Mouse (Mus musculus): ENCODE measurements around the gene Suds3.

Suds3 gene

DNA sequence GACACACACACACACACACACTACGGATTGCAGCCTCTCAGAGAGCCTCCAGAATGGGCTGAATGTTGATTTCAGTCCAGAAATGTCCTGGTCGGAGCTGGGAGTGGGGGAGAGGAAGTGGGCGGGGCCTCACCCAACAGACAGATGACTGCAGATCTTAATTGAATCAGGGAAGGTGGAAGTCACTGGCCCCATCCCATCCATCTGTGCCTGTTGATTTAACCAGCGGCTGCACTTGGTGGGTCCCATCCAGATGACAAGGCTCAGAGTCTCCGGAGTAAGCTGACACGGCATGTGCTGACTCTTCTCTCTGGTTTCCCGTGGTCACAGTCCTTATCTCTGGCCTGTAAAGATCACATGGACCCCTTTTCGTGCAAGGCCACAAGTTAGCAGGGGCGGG lies 20.0 kb upstream of the Suds3 start:
- no peak for DNase-seq (ENCODE audit: low spot score)

DNA sequence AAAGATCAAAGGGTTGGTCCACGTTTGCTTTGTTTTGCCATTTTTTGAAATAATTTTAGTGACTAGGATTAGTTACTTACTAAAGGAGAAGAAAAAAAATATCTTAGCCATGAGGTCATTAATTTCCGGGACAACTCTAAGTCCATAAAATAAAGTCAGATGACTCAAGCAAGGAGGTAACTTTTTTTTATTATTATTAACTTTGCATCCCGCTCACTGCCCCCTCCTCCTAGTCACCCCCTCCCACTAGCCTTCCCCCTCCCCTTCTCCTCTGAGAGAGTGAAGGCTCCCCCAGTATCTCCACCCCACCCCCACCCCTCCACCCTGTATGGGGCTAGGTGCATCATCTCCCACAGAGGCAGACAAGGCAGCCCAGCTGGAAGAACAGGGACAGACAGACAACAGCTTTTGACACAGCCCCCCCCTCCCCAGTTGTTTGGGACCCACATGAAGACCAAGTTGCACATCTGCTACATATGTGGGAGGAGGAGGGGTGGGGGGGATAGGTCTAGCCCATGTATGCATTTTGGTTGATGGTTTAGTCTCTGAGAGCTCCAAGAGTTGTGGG lies 19.1 kb upstream of the Suds3 start:
- DNase-seq (ENCODE audit: low spot score) = no peak

DNA sequence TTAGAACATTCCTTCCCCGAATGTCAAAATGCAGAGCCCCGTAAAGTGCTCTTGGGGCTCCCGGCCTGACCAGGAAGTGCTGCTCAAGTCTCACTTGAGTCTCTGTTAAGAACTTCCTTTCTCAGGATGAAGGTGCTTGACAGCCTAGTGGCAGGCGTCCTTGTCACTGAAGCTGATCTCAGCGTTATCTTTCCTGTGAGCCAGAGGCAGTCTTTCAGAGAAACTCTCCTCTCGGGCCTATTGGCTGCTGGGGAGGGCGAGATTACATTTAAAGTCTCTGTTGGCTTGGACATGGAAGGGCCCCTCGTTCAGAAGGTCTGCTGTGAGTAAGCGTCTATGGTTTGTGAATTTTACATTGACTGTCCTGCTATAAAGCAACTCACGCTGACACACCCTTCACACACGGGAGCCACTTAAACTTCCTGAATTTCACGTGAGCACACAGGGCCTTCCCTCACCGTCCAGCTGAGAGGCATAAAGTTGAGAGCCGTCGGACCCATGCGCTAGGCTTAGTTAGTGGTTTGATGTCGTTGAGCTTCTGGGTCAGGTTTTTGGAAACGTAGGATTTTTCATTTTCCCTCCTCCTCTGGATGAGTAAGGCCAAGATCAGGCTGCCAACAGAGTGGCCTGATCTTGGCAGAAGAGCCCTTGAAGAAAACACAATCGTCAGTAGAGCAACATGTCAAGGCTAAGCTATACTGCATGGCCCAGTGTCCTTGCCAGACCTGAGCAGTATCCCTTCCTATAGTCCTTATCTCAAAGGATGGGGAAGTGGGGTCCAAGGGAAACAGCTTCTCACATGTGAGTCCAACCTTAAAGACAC lies 18.4 kb upstream of the Suds3 start:
- no peak for DNase-seq (ENCODE audit: low spot score)

DNA sequence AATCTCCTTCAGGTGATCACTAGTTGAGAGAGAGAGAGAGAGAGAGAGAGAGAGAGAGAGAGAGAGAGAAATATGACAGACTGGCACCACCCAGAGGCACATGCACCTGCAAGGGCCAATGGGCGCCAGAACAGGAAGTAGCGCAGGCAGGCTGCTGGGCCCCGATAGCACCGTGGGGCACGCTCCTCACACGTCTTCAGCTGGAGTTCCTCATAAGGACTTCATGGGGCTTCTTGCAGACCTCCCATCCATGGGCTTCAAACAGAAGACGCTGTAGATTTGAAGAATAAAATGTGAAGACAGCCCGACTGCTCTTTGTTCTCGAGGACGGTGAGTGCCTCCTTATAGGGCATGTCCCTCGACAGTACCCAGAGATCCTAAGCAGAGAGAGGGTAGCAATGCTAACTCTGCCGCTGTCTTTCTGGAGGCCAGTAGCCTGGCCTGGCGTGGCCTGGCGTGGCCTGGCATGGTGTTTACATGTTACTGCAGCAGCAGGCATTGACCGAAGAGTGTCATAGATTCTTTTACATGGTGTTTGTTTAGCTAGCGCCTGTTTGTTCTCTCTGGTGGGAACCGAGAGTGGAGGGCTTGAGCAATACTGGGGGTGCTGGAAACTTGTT lies 17.6 kb upstream of the Suds3 start:
- DNase-seq (ENCODE audit: low spot score) = no peak

DNA sequence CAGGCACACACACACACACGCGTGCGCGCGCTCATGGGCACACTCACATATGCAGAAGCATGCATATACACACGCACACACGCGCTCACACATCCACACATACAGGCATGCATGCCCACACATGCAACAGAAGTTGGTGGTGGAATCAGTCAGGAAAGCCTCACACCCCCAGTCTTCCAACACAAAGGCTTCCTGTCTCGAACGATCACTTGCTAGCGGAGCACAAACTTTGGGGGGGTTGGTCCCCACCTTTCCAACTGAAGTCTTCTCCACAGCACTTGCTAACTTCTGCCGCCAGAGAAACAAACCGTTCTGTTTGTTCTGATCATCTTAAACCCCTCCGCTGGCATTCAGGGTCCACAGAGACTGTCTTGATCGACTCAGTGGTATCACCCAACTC lies 14.8 kb upstream of the Suds3 start:
- DNase-seq (ENCODE audit: low spot score) = no peak

DNA sequence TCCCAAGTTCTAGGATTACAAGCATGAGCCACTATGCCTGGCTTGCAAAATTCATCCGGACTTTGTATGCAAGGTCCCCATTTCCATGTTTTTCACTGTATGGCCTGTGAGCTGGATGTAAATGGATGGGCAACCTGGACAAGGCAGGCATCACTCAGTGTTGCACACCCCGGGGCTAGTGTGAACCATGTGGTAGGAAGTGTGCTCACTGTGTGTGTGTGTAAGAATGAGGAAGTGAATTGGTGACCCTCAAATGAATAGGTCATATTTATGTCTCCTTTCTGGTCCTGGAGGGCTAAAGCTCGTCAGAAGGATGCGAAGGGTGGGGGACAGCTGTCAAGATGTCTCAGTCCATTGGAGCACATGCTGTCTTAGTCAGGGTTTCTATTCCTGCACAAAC lies 11.1 kb upstream of the Suds3 start:
- DNase-seq (ENCODE audit: low spot score) = no peak

DNA sequence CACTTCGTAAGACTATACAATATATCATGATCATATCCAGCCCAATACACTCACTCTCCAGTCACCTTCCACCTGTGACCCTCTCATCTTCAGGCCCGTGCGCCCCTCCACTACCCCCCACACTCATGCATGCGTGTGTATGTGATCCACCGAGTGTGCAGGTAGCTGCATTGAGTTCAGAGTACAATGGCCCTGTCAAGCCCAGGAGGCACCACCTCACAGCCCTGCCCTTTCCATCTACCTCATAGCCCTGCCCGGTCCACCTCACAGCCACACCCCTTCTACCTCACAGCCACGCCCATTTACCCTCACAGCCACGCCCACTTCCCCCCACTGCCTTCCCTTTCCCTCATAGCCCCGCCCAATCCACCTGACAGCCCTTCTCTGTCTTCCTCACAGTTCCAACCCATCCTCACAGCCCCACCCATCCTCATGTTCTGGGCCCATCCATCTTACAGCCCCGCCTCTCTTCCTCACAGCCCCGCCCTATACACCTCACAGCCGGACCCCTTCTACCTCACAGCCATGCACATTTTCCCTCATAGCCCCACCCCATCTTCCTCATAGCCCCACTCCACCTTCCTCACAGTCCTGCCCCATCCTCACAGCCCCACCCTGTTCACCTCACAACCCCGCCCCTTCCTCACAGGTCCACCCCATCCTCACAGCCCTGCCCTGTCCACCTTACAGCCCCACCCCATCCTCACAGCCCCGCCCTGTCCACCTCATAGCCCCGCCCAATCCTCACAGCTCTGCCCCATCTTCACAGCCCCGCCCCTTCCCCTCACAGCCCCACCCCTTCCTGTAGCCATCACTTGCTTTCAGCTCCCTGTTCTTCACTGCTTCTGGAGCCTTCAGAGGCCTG lies 9.8 kb upstream of the Suds3 start:
- DNase-seq (ENCODE audit: low spot score) = no peak

DNA sequence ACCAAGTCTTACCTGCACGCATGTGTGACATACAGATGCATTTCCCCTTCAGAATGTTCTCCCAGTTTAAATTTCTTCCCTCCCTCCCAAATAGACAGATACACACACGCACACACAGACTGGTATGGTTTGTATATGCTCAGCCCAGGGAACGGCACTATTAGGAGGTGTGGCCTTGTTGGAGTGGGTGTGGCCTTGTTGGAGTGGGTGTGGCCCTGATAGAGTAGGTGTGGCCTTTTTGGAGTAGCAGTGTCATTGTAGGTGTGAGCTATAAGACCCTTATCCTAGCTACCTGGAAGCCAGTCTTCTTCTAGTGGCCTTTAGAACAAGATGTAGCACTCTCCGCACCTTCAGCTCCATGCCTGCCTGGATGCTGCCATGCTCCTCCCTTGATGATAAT lies 7.9 kb upstream of the Suds3 start:
- no peak for DNase-seq (ENCODE audit: low spot score)

DNA sequence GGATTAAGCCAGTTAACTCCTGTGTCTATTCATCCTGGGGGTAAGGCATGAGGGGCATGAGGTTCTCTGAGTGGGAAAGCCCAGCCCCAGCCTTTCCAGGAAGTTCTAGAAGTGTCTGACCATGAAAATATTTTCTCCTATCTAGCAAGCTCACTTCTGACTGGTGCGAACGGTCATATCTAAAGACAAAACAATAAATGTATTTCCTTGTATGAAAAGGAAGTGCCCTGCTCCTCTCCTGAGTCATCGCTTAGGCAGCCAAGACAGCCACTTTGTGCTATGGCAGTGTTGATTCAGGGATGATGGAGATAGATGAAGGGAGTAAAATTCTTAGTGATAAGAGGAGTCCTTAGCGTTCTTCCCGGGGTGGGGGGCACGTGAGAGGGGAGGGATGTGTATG lies 7.2 kb upstream of the Suds3 start:
- no peak for DNase-seq (ENCODE audit: low spot score)

DNA sequence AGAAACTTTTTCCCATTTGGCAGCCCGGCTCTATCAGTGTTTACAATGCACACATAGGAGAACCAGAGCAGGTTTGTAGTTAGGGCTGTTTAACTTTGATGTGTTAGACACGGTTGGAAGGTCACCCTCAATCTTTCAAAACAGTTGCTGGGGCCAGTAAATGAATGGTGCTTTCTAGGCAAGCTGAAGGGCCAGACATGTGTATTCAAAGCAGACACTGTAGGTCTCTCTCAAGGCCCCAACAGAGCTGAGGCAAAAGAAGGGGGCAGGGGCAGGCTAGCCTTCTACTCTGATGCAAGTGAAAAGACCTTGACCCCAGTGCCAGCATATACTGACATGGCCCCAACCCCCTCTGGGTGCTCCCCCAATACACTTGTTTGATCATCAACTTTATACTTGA lies 5.7 kb upstream of the Suds3 start:
- DNase-seq (ENCODE audit: low spot score) = no peak

DNA sequence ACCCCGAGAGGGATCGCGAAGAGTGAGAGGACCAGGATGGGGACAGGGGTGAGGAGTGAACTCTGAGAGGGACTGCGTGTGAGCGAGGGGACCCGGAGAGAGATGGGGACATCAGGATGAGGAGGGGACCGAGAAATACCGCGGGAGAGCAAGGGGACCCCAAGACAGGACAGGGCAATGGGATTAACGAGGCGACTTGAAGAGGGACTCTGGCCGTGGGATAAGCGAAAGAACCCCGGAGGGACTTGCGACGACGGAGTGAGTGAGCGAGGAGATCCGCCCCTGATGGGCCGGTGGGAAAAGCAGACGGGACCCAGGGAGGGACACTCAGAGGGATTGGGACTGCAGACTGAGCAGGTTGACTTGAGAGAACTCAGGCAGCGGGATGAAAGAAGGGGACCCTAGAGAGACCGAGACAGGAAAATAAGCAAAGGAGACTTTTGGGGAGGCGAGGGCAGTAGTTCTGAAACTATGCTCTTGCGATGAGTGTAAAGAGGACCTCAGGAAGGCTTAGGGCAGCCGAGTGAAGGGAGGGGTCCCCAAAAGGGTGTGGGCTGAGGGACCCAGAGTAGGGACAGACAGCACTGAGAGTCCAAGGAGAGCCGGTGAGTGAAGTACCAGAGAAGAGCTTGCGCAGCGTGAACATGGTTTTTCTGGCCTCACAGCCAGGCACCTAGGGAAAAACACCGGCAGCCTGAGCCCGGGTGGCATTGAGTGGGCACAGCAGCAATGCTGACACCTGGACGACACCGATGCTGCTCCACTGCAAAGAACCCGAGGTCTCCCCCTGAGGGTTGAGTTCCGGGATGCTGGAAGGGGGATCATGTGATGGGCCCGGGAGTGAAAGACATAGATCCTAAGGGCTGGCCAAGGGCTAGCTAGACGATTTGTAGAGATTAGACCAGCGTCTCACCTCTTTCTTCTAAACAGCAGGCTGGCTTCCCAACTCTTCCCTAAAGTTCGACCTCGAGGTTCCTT lies 4.9 kb upstream of the Suds3 start:
- DNase-seq (ENCODE audit: low spot score) = no peak

DNA sequence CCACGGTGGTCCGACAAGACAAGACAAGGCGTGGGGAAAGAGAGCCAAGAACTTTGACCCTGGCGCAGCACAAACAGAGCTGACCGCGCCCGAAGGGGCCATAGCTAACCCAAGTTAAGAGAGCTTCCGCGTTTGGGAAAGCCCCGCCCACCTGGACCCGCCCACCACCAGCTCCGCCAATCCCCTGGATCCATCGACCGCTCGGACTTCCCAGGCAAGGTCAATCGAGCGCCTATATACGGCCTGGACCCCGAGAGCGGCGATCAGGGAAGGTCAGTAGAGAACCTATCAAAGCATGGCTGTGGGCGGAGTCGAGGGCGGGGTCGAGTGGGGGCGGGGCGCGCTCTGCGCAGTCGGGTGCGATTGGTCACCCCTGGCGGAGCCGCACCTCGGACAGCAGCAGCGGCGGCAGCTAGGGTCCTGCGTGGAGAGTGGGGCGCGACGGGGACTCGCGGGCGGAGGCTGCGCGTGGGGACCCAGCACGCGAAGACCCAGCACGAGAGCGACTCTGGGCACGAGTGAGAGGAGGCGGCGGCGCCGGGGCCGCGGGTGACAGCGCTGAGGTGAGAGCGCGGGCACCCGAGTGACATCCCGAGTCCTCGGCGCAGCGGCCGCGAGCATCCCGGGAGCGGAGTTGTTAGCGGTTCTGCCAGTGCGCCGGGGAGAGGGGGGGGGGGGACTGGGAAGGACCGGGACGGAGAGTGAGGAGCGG lies 4.0 kb upstream of the Suds3 start, which contains the start of gene Taok3:
Taok3 (plus strand) TSS at position 353 of the 712 bp plus-strand sequence.
- DNase-seq (ENCODE audit: low spot score) = peak; percentile 100

DNA sequence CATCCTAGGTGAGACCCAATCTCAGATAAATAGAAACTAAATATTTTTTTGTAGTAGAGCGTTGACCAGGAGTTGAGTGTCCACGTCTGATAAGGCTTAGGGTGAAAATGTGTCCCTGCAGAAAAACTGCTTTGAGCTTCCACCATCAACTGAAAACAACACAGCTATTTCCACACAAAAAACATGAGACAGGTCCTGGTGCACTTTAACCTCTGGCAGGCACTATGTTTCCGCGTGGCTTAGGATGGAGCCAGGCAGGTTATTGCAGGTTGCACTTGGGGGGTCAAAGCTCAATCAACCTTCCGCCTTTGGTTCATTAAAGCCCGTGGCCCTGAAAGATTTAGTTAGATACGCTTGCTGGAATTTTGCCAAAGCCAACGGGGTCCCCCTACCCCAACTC lies 2.9 kb upstream of the Suds3 start:
- DNase-seq (ENCODE audit: low spot score) = no peak

DNA sequence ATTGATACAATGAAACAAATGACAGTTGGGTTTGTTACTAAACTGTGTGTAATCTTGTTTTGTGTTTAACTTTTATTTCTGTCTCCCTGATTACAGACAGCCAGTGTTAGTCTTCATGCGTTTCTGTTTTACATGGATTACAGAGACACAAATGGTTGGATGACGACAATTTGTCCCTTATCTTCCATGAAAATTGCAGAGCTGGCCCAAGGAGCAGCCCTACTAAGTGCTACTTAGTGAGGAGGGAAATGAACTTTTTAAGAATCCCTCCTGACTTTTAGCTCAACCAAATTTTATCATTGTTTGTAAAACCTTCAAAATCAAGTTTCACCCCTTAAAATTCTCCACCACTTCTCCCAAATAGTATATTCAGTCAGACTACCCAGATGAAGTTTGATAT lies 2.3 kb upstream of the Suds3 start:
- DNase-seq (ENCODE audit: low spot score) = no peak

DNA sequence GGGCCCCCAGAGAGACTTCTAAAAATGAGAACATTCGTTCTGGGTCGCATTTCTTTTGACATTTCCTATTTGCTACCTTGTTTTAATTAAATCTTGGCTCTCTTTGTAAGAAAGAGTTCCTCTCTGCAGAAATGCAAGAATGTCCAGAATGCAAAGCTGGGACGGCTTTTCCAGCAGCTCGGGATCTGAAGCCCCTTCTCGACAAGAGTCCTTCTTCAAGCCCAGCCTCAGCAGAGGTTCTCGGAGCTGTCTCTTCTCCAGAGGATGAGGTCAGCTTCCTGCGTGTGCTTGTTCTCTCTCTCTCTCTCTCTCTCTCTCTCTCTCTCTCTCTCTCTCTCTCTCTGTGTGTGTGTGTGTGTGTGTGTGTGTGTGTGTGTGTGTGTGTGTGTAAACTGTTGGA lies 1.8 kb upstream of the Suds3 start:
- DNase-seq (ENCODE audit: low spot score) = no peak

DNA sequence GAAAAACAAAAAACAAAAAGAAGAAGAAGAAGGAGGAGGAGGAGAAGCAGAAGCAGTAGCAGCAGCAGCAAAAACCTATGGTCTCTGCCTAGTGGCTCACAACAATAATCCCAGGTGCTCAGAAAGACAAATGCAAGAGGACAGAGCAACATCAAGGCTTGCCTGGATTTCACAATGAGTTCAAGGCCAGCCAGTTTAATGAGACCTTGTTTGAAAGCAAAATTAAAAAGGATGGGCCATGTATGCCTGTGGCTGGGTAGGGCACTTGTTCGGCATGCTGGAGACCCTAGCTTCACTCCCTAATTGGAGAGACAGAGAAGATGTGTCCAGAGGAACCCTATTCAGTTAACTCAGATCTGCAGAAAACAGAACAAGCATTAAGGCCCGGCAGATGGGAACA lies 1.3 kb upstream of the Suds3 start:
- DNase-seq (ENCODE audit: low spot score) = no peak

DNA sequence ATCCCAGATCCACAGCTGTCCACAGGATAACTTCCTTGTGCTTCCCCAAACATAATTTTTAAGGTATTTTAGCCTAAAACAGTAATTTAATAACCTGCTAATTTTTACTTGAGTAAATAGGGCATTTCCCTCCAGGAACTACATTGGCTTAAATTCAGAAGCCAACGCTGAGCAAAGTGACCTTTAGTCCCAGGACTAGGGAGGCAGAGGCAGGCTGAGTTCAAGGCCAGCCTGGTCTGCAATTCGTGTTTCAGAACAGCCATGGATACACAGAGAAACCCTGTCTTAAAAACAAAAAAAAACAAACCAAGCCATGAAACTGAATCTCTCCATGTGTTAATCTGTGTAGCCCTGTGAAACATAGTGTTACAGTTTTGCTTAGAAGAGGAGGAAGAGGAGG lies 747 bp upstream of the Suds3 start:
- no peak for DNase-seq (ENCODE audit: low spot score)

DNA sequence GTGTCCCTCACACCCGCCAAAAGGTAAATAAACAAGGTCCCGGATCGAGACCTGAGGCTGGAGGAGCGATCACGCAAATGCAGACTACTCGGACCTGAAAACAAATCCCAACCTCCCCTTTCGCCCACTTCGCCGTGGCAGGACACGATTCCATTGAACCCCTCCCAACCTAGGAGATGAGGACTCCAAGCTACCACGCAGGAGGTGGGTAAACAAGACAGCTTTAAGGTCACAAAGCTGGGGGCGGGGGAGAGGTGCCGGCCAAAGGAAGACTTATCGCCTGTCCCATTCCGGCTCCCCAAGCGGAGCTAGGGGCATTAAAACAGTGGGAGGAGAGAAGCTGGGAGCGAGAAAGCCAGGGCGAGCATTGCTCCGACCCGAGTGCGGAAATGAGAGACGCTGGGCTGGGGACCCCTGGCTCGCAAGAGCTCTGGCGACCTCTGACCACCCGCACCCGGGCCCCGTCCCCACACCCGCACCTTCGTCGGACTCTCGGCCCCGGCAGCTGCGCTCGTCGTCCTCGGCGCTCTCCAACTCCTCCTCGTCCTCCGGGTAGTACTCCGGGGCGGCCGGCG lies 633 bp downstream of the Suds3 start:
- DNase-seq (ENCODE audit: low spot score) = no peak

DNA sequence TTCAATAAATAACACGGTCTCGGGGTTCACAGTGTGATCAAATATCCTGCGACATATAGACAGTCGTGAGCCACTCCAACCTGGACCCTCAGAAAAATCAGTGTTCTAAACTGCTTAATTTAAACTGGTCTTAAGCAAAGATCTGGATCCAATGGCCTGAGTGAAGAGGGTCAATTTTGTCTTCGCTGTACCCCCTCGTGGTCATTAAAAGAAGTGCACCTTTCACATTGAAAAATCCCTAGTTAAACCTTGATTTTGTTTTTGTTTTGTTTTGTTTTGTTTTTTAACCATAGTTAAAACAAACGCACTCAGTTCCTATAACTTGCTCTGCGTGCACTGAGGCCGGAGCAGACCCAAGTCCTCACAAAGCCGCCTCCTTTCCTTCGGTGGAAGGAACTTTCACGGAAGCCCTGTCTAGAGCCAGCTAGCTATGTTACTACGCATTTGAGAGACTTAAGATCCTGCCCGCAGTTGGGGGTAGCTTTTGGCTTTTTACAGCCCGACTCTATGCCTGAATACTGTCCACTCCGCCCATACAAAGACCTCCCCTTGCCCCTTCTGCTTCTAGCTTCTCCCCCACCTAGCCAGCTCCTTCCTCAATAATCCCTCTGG lies 1.2 kb downstream of the Suds3 start:
- no peak for DNase-seq (ENCODE audit: low spot score)

DNA sequence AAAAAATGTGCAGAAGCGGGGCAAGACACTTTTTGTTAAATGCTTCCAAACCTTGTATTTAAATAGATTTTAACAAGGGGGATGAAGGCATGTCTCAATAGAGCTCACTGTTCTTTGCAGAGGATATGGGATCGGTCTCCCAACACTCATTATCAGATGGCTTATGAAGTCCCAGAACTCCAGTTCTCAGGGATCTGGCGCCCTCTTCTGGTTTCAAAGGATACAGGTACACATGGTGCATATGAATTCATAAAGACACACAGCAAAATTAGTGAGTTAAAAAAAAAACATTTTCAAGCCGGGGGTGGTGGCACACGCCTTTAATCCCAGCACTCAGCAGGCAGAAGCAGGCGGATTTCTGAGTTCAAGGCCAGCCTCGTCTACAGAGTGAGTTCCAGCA lies 2.6 kb downstream of the Suds3 start:
- no peak for DNase-seq (ENCODE audit: low spot score)

Data from urinary bladder, postnatal 25 days (tissue).